Mouse (Mus musculus) v-Abl transformed pro-B cells (cell line): Measurements from ENCODE around the gene Ankrd13a.

Experiments
- in situ Hi-C, 2 experiments: fragments of 400-800 bp; cut with MboI; formaldehyde crosslinking; loops; one replicate each; pipeline ENCODE4 v1.15.1; 2025; ENCODE audit not compliant: unreplicated experiment in 2 of 2

Gene Ankrd13a

DNA sequence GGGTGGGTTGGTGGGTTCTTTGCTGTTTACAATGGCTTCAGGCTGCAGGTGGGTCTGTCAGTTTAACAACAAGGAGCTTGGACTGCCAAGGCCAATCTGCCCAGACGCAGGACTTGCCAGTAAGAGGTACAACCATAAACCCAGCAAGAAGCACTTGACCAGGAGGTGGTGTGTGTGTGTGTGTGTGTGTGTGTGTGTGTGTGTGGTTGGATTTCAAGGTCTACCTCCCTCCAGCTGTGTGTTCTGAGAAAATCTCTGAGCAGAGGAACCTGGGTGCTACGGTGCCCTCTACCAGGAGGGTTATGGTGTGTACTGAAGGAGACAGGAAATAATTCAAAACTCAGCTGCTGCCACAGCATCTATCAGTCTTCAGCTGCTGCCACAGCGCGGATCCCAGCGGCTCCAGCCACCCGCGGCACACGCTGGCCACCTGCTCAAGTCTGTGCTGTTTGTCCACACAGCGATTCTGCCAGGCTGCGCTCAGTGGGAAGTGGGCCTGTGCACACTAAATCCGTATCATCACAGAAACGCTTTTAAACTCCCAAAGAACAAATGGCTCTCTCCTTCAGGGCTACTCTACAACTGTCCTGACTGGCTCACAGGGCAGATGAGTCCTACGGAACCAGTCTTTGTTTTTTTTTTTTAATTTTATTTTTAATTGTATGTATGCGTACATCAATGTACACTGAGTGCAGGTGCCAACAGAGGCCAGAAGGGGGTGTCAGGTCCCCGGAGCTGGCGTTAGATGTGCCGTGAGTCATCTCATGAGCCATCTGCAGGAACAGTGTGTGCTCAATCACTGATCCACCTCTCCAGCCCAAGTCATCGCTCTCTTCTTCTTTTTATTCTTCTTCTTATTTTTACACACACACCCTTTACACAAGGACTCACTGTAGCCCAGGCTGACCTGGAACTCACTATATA is 9.4 kb upstream of the Ankrd13a start:
- in situ Hi-C loops = loop anchor here in 1 of 2 experiments (5.0 kb wide), 1 partner anchor 42 kb away; no protein-coding TSS in a partner anchor

DNA sequence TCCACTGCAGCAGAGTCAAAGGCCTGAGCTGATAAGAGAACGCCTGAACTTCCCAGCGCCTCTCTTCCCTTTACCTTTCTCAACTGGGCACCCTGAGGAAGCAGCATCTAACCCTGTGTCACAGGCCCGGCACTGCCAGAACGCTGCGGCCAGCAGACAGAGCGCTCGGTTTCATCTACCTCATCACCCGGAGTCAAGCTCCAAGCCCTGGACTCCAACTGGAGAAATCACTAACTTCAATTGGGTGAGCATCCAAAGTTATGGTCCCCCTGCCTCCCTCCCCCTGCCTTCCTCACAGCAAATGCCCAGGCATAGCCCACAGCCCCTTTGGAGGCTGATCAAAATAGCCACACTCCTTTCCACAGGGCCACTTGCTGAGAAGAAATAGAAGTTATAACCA is 7.8 kb upstream of the Ankrd13a start:
- in situ Hi-C loops = loop anchor here in 1 of 2 experiments (5.0 kb wide), 1 partner anchor 41 kb away; no protein-coding TSS in a partner anchor

DNA sequence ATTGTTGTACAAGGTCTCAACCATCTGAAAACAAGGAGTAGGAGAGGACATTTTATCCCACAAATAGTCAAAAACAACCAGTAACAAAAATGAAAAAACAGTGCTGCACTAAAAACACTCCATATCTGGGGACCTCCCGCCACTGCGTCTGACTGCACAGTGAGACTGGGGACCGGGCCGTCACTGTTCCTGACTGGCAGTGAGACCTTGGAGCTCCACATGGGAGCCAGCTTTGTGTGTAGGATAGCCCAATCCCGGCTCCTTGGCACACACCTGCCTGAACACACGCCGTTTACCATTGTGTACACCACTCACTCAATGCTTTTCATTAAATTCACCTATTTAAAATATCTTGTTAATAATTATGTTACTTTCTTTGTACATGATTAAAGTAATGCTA is 7.3 kb upstream of the Ankrd13a start:
- in situ Hi-C loops = loop anchor here in 1 of 2 experiments (5.0 kb wide), 1 partner anchor 40 kb away; no protein-coding TSS in a partner anchor

- in situ Hi-C loops = loop anchor here (5.0 kb wide), 1 partner anchor 38 kb away; no protein-coding TSS in a partner anchor
These were observed 4.7 kb upstream of the Ankrd13a start for GRCm38 (mm10) chr5:114769786-114770185.

- in situ Hi-C loops = loop anchor here in 1 of 2 experiments (5.0 kb wide), 1 partner anchor 36 kb away; no protein-coding TSS in a partner anchor
These were observed 2.7 kb upstream of the Ankrd13a start for GRCm38 (mm10) chr5:114771796-114772195.

DNA sequence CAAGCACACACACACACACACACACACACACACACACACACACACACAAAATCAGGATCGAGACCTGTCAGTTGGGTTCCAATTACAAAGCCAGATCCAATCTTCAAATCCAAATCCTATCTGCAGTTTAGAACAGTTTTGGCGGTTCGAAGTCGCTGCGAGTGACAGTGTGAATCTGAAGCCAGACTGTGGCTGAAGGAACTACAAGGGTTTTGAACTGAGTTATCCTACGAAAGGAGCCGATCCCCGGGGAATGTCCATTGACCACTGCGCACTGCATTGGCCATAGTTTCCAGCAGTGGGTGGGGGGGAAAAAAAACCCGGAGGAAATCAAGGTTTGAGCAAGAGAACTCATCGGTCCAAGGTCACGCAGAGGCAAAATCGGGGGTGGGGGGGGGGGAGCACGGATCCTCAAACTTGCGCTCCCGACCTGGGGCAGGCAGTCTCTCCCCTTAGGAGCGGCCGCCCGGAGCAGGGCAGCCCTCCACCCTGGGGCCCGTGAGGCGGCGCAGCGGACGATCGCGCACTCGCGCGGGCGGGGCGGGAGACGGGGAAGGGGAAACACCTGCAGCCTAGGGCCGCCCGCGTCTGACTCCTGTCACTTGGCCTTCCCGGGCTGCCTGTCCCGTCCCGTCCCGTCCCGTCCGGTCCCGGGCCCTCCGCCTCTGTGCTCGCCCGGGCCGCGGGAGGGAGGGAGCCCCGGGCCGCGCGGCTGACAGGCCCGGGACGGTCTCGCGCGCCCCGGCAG is 1.8 kb upstream of the Ankrd13a start:
- in situ Hi-C loops = loop anchor here in 1 of 2 experiments (5.0 kb wide), 1 partner anchor 35 kb away; no protein-coding TSS in a partner anchor

GRCm38 (mm10) chr5:114773211-114773710 is 1.2 kb upstream of the Ankrd13a start:
- in situ Hi-C loops = loop anchor here in 1 of 2 experiments (5.0 kb wide), 1 partner anchor 34 kb away; no protein-coding TSS in a partner anchor

DNA sequence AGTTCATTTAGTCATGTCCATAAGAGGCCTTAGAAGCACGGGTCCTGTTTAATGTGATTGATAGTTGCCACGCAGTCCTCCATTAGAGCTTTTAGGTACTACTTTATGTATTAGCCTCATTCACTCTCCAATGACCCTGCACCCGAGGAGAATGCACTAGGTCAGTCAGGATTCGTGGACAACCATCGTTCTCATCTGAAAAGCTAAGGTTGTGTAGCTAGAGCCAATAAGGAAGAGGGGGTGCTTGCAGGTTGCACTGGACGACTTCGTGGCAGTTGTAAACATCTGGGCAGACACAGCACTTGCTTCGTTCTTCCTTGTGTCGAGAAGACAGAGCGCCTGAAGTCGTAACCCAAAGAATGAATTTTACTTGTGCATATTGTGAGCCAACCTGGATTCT is 697 bp upstream of the Ankrd13a start:
- in situ Hi-C loops = loop anchor here in 1 of 2 experiments (5.0 kb wide), 1 partner anchor 34 kb away; no protein-coding TSS in a partner anchor

GRCm38 (mm10) chr5:114775056-114775979 is 841 bp downstream of the Ankrd13a start, which contains the start of gene Git2:
Gene Git2 (minus strand): TSS chr5:114775517.
- in situ Hi-C loops = no loop called here

DNA sequence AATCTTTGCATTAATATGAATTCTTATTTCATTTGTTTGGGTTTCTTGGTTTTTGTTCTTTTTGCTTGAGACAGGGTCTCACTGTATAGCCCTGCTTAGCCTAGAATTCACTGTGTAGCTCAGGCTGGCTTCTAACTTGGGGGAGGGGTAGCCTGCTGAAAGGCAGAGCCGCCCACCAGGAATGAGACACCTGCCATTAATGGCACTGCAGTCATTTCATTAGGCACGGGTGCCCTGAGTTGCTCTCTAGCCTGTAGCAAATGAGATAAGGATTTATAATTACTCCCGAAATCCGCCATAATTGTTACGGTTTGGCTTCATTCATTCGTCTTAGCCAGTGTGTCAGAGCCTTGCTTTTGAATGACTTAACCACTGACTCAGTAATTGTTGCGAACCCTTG is 1.7 kb downstream of the Ankrd13a start:
- in situ Hi-C loops = no loop called here

DNA sequence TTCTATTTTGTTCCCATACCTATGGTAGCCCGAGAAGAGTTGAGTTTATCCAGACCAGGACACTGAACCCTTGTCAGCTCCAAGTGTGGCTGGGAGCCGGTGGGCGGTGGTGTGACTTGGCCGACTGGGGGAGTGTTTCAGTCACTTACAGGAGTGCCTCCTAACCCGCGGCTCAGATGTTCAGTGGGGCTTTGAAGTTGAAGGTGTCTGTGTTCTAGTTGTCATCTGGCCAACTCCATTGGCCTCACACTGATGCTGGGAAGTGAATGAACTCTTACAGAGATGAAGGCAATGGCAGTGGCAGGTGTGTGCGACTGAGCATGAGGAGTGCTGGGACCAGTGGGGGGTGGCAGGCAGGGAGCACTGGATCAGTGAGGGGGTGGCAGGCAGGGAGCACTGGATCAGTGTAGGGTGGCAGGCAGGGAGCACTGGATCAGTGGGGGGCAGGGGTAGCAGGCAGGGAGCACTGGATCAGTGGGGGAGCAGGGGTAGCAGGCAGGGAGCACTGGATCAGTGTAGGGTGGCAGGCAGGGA is 5.5 kb downstream of the Ankrd13a start:
- in situ Hi-C loops = no loop called here

GRCm38 (mm10) chr5:114780912-114781311 is 6.4 kb downstream of the Ankrd13a start:
- in situ Hi-C loops = no loop called here

DNA sequence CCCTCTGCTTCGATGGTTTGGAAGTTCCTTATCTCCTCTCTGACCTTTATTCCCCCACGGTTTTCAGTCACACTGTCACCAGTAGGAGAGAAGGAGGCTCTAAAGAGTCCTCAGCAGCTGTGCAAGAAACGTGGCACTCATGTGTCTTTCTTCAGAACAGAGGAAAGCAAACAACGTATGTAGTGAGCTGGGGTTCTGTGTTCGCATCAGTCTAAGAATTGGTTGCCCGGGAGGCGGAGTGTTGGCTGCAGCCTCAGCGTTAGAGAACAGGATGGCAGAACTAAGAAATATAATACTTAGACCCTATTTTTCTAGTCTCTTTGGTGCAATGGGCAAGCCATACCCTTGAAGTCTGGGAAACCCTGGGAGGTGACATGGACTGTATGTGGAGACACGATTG is 8.5 kb downstream of the Ankrd13a start:
- in situ Hi-C loops = no loop called here

DNA sequence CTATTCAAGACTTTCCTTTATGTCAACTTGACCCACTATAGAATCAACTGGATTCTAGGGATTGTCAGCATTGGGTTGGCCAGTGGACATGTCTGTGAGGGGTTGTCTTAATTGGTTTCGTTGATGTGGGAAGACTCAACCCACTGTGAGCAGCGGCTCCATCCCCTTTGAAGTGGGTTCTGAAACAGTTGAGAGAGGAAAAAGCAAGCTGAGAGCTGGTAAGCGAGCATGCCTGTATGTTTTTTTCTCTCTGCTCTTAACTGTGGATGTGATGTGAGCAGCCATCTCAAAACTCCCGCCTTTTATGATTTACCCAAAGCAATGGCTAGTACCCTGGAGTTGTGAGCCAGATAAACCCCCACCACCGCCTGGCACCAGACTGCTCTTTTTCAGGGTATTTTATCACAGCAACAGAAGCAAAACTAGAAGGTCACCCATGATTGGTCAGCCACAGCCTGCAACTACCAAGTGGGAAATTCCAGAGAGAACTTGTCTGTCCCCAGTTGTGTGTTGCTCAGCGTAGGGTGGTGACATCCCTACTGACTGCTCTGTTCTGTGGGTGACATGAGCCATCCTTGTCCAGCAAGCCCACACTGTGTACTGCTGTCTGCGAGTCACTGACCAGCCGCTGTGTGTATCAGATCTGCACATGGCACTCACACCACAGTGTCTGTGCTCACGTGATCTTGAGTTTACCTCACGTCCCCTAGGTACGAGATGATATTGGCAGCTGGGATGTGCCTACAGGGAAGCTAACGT is 9.1 kb downstream of the Ankrd13a start:
- in situ Hi-C loops = no loop called here

DNA sequence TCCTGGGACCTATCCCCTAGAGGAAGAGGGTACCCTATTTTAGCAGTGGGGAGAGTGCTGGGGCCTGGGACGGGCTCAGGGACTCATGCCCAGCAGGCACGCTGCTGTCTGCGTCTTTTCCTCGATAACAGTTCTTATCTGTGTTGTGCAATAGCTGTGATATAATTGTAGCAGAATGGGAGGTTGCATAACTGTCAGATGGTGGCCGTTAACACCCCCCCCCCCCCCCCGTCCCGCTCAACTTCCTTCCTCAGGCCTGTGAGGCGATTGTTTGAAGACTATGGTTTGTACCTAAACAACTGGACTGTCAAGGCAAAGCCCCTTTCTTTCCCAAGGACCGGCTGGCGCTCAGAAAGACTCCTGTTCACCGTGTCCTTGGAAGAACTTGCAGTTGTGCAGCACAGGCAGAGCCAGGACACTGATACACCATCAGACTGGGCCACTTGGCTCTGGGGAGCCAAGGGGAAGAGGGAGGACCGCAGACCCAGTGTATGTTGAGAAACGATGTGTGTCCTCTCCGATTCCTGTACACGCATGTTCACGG is 10.2 kb downstream of the Ankrd13a start:
- in situ Hi-C loops = no loop called here

GRCm38 (mm10) chr5:114785196-114785595 is 10.7 kb downstream of the Ankrd13a start:
- in situ Hi-C loops = no loop called here

GRCm38 (mm10) chr5:114793317-114793716 is 18.8 kb downstream of the Ankrd13a start:
- in situ Hi-C loops = no loop called here

DNA sequence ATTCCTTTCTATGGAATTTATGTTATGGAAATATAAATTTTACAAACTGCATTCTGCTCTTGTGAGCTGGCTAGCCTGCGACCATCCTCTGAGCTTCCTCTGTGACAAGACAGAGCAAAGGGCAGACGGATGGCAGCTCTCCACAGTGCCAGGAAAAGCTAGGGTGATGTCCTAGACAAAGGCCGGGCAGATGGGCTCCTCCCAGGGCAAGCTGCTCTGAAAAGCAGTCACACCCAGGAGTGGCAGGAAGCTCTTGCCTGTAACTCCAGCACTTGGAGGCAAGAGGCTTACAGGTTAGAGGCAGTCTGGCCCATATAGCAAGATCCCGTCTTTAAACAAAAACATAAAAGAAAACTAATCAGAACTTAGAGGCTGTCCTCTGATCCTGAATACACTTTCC is 20.1 kb downstream of the Ankrd13a start:
- in situ Hi-C loops = no loop called here
